Mouse (Mus musculus) left cerebral cortex, adult 8-10 months (tissue): ENCODE results near the gene Gm49711. TPM values are rescaled to one million over a fixed set of nuclear protein-coding genes. Genes with fewer than 3 reads are reported as not detected.

Experiments
- DNase-seq, 2 experiments: peaks; one replicate each; pipeline ENCODE4 v3.0.0; 2022; ENCODE audit warnings: low spot score in 2 of 2
- total RNA-seq, 4 experiments: library from RNA; stranded (reverse); gene quantifications; 2 replicates each; pipeline ENCODE4 v1.2.4; 2022

Gene Gm49711
- total RNA-seq = under 1 TPM in 1 of 4 experiments, not detected in 3; 0.41 TPM

DNA sequence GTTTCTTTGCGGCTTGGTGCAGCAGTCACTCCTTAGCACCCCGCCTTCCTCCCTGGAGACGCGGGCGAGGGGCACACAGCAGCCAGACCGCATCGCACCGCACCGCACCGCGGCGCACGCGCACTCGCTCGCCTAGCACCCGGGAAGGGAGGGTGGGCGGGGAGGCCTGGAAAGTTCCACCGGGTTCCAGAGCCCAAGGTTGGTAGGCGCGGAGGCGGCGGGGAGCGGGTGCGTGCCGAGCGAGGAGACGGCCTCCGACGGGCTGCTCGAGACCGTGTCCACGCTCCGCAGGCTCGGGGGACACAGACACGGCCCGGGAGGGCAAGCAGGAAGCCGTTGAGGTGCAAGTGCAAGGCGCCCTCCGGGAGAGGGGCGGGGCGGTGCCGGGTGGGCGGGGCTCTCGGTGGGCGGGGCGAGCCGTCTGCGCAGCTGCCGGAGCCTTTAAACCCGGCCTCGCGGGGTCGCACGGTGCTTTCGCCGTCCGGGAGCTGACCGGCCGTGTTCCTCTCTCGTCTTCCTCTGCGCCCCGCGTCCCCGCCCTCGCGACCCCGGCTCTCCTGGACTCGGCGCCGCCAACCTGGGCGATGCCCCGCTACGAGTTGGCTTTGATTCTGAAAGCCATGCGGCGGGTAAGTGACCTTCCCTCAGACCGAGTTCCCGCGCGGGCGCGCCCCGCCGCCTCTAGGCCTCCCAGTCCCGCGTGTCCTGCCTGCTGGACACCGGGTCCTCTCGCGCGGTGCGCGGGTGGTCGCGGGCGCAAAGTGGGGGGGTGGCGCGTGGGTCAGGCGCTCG is at the start of gene Gm49711, which contains the start of the genes Mrps6 and Slc5a3:
TSS of gene Gm49711 (plus strand) at position 465 of the 792 bp plus-strand sequence.
TSS of gene Mrps6 (plus strand) at position 419 of the 792 bp plus-strand sequence.
TSS of gene Slc5a3 (plus strand) at position 471 of the 792 bp plus-strand sequence.
- peak; percentile 79 to 87 for DNase-seq

DNA sequence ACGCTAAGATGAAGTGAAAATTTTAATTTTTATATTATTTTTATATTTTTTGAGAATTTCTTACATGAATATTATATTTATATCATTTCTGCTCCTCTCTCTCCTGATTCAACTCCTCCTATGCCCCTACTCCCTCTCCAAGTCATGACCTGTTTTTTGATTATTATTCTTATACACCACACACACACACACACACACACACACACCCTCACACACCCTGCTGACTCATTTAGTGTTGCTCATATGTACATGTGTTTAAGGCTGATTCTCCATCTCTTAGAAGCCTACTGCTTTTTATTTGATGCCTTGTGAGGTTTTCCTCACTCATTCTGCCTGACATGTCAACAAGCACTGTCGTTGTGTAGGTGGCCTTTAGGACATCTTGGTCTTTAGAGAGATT is 48.5 kb upstream of the Gm49711 start:
- DNase-seq = no peak

DNA sequence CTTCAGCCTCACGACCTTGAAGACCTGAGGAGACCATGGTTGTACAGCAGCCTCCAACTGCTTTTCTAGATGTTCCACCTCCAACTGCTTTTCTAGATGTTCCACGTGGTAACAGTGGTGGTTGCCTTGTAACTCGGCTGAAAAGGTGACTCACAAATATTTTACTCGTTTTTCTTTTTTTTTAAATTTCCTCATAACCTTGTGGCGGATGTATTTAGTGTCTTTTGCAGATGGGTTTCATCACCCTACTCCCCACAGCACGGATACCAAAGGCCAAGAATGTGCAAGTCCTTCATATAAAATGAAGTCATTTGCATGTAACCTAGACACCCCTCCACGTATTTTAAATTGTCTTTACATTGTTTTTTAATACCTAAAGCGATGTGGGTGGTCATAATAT is 41.3 kb upstream of the Gm49711 start:
- no peak for DNase-seq

DNA sequence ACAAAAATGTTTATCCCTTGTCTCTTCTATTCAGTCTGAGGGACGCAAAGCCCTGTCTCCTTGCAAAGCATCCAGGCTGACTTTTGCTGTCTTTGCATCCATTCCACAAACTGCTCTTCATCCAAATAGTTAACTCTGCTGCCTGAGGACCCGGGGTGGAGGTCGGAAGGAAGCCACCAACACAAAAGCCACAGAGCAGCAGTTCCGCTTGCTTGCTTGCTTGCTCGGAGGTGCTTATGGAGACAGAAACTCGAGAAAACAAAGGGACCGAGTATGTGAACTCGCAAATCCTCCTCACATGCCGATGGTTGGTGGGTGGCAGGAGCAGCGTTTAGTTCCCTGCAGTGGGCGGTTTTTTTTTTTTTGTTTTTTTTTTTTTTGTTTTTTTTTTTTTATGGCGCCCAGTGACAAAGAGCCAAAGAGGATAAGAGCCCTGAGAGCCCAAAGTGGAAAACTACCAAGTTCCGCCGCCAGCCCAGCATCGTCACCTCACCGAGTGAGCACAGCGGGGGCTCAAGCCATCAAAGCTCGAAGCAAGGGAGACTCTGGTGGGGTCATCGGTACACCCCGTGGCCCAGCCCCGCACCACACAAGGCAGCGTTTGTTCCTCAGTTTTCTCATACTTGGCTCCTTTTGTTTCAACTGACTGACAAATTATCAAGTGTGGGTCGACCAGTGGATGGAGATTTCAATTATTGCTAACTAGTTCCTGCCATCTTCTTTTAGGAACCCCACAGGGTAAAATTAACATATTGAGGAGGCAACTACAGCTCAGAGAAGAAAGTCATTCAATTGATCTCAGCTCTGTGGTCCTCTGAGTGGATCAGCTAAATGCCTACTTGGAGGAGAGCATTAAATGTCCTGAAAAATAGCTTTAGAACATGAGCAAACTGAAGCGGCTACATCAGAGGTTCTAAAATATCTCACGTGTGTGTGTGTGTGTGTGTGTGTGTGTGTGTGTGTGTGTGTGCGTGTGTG is 38.7 kb upstream of the Gm49711 start:
- DNase-seq = peak in 1 of 2 experiments; percentile 22

DNA sequence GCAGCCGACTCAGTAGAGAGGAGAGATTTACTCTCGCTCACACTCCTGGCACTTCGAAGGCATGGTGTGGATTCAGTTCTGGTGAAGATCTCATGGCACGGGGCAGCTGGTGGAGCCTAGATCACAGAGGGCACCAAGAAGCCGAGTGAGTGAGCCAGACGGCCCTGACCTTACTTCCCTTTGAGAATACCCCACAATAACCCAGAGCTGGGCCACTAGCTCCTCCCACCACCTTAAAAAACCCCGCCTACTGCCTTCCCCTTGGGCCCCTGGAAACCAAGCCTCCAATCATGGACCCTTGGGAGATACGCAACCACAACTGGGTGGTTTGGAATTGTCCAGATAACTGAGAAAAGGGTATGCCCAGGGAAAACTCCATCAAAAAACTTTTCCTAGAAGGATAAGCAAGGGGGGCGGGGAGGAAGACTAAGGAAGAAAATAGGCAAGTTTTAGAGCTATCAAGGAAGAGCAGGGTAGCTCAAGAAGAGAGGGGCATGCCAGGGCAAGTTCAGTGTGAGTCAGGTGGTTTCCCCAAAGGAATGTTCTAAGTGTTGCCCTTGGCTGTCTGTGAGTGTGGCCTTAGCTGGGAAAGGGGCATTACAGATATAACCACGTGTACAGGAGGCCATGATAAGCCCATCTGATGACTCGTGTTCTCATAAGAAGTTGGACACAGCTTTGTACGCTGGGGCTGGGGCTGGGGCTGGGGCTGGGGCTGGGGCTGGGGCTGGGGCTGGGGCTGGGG is 36.3 kb upstream of the Gm49711 start:
- DNase-seq = no peak

DNA sequence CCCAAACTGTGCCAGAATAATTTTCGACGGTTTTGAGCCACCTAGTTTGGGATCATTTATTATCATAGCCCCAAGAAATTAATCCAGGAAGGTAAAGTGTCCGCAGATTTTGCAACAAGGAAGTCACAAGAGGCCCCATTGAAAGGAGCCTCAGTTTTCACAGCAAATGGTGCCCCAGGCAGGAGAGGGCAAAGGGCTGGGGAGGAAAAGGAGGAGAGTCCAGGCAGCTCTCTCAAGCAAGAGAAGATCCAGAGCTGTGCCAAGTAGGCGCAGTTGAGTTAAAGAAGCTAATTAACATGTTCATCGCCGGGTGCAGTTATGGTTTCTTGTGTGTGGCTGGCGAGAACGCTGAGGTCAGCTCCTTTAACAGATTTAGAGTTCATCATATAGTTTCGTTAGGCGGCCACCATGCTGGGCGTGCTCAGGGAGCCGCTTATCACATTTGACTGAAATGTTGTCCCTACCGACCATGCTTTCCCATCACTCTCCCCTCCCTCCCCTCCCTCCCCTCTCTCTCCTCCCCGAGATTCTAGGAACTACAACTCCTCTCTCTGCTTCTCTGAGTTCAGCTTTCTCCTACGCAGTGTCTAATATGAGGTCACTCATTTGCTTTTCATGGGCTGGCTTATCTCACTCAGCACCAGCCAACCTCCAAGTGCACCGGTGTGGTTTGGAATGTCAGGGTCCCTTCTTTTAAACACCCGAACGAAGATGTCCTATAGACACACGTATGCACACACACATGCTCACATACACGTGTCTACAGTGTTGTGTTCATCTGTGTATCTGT is 35.4 kb upstream of the Gm49711 start:
- DNase-seq = no peak

DNA sequence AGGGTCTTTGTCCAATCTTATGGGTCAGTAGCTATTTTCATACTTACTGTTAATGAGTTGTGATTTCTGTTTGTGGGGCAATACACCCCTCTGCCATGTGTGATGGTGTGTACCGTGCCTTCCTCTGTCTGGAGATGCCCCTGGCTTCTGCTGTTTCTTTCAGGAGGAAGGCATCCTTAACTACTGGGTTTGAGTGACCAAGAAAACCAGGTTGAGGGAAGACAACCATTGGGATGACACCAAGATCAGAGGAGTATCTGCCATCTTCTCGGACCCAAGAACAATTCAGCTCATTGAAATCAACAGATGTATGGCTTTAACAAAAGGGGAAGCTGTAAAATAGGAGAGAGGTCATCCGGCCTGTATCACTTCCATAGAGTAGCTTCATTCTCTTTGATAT is 24.8 kb upstream of the Gm49711 start:
- DNase-seq = no peak

DNA sequence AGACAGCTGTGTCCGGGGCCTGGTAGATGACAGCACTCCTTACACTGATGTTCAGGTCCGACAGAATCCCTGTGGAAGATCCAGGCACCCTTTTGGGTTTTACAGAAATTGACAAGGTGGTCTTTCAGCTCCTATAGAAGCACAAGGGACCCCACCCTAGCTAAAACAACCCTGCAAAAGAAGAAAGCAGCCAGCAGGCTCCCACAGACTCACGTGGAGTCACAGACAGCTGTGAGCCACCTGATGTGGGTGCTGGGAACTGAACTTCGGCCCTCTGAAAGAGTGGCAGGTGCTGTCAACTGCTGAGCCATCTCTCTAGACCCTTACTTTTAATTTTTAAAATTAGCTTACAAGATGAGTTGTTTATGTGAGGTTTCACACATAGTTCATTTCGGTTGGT is 23.4 kb upstream of the Gm49711 start:
- no peak for DNase-seq

DNA sequence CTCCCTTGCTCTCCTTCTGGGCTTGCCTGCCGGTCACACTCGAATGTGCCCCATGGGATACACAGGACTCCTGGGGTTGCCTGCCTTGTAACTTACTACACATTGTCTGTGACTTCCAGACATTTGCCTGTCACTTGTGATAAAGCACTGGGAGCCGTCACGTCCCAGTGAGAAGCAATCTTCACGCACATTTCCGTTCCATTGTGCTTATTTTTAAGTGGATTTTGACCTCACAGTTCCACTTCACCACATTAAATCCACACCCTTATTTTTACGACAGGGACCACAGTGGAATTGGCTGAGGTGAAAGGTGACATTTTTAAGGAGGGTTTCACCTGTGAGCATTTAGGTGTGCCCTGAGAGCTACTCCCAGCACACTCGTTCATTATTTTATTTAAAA is 21.4 kb upstream of the Gm49711 start:
- no peak for DNase-seq

DNA sequence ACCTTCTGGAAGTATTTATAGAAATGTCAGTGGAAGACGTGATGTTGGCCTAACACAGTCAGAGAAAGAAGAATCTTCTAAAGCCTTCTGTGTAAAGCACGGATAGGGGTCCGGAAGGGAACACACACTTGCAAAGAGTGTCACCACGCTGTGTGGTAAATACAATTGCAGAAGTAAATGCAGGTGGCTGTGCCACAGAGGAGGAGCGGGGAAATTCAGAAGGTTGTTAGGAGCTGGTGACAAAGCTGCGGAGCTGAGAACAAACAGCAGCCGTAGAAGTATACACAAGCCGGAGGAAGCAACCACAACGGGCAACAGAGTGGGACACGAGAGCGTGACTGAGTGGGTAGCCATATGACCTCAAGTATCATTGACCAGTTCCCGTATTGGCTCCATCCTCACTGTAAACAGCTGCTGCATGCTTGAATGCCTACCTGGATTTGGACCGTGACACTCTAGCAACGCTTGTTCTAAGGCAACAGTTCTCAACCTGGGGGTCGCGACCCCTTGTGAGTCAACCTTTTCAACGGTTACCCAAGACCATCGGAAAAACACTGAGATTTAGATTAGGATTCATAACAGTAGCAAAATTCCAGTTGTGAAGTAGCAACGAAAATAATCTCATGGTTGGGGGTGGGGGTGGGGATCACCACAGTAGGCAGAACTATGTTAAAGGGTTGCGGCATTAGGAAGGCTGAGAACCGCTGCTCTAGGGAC is 20.1 kb upstream of the Gm49711 start:
- DNase-seq = no peak

DNA sequence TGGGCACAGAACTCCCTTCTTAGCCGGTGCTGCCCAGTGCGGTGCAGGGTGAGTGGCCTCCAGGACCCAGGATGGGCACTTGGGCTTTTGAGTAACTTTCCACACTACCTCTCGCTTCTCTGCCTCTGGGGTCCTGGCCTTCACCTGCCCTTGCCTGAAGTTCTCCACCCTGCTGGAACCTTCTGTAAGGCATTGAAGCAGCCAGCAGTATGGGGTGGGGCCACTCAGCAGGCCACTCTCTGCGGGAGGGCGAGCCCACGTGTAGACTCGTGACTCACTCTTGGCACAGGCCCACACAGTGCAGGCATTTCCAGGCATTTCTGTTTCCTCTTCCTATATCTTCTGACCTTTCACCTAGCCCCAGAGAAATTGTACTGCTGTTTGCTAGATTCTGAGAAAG is 18.7 kb upstream of the Gm49711 start:
- no peak for DNase-seq

DNA sequence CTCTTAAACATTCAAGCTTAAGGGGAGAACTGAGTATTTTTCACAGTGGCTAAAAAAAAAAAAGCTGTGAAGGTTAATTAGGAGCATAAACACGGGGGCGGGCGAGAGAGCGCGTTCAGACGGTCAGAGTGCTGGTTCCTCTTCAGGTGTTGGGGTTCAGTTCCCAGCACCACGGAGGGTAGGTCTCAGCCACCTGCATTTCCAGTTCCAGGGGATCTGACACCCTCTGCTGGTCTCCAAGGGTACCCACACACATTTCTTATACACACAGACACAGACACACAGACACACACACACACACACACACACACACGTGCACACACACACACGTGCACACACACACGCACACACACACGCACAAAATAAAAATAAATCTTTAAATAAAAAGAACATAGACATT is 18.1 kb upstream of the Gm49711 start:
- no peak for DNase-seq

DNA sequence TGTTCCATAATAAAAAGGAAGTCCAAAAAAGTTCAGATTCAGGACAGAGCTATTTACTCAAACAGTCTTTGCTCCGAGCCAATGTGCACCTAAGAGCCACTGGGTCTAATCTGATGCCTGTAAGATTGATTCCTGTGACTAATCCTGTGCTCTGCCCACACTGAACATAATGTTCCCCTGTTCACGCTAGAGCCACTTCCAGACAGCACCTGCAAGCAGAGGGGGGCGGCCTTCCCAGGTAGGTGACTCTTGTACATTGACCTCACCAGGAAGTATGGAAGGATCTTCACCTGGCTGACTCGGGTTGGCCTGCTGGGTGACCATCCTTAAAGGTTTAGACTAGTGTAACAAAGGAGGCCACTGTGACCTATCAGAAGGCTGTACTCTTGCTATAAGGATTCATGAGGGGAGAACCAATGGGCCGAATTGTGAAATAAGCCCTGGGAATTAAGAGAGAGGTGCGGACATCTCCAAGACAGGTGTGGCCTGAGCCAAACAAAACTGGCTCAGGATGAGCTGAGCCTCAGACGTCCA is 6.3 kb upstream of the Gm49711 start:
- DNase-seq = no peak

DNA sequence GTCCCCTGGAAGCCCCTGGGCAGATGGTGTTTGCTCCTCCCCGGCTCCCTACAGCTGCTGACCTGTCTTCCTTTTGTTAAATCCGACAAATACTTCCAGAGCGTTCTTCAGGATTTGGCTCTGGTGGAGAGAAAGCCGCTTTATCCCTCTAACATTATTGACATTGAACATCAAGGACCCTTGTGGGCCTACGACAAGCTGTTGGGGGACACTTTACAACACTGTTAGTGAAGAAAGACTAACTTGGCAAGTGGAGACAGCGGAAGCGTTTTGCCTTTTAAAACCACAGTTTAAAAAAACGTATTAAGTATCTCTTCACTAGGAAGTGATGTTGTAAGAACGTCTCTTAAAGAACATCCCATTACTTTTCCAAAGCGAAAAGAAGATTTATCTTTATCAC is 5.5 kb upstream of the Gm49711 start:
- no peak for DNase-seq

DNA sequence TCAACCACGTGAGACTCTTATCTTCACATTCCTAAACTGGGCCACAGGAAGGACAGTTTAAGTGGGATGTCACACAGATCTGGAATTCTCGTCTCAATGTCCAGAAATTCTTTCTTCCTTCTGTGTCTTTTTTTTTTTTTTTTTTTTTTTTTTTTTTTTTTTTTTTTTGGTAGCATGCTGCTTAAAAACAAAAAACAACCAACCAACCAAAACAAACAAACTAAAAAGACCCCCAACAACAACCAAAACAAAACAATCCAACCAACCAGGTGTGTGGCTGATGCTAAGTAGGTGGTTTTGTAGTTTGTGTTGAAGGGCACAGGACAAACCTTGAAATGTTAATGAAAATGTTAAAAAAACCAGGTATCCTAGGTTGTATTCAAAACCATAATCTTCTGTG is 1.4 kb upstream of the Gm49711 start:
- no peak for DNase-seq

DNA sequence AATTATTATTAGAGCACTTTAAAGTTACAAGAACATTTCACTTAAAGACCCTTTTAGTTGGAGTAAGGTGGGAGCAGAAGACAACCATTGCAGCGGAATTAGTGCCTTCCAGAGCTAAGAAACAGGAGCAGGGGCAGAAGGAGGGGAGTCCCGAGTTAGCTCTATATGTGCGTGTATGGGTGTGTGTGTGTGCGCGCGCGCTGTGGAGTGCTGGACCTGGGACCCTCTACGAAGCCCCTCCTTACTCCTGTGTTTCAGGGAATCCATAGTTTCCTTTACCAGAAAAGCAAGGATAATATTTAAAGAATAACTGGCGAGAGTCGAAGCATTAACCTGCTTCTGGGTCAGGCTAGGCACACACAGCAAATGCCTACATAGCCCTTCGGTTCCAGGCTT is 662 bp upstream of the Gm49711 start:
- no peak for DNase-seq

DNA sequence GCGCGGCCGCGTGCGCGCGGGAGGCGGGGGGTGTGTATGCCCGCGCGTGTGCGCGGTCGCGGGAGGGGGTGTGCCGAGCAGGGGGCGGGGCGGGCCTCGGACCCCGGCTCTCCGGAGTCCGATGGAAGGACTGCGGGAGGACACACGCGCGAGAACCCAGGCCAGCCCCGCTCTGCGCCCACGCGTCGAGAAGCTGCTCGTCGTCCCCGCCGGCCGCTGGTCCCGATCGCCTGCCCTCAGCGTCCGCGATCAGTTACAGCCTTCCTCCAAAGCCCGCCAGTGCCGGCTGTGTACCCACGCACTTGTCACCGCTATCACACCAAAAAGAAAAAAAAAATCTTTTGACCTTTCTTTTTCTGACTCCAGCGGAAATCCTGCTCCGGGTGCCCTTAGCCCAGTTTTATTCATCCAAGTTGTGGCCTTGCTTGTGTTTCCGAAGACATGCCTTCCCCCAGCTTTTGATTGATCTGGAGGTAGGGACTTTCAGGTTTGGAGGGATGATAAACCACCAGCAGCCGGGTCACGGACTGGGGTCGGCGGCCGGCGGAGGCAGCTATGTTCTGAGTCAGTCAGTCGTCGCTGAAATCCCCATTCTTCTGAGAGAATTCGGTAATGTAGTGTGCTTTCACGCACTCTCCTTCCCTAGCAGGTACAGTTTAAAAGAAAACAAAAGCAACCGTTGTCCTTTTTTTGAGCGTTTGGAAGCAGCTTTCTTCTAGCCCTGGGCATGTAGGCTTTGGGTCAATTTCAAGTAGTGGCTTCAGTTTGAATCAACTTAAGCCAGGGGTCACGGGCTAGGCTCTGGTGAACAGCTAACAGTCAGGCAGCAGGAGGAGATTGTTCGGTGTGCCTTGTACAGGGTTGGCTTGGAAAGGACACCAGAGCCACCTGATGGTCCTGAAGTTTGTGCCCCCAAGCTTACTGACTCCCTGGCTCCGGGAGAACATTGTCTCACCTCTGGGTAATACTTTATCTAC is 816 bp downstream of the Gm49711 start:
- no peak for DNase-seq

DNA sequence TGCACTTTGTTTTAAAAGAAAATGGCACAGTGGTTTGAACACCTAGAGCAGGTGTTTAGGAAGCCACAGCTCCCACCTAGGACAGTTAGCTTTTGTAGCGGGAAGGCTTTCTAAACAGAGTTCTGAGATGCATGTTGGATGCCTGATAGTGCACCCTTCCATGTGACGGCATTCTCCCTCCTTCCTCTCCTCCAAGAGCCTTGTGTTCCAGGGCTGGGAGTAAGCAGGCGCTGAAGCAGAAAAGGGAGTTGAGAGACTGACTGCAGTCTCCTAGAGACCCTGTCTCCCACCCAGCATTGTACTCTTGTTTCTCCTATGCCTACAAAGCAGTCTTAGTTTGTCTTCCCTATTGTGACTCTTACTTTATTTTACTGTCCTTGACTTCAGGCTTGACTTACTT is 2.1 kb downstream of the Gm49711 start:
- no peak for DNase-seq

DNA sequence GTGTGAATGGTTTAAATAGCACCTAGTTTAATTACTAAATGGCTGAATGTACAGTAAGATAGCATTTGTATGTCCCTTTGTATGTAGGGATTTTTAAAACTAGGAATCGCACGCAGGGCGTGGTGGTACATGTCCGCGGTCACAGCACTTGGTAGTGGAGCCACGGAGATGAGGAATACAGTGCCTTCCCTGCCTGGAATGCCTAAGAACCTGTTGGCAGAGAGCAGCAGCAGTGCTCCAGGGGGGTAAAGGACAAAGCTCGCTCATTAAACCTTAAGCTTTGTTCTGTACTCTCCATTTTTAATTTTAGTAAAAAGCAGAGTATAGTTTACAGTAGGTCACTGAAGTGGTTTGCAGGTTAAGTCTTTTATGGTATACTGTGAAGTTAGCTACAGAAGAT is 3.5 kb downstream of the Gm49711 start:
- DNase-seq = no peak
